ENCODE assay signal across 17 mouse cellular contexts in the genomic region with DNA sequence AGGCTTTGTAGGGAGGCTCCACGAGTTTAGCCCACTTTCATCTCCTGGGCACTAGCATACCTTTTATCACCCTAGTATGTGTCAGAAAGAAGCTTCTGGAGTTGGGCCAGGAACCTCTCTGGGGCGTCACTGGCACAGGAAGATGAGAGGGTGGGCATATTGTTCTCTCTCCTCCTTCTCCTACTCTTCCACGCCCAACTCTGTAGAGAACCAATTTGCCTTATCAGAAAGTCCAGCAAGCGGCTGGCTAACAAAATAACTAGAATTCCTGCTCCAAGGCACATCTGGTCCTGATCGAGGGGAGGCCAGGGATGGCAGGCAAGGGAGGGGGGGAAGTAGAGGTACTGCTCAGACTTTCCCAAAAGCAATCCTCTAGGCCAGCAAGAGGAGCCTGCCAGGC. TPM values are rescaled to one million over a fixed set of nuclear protein-coding genes. Genes with fewer than 3 reads are reported as not detected.
DNase-seq lines count a peak whose midpoint lies in the region; ATAC-seq lines count a peak whose summit lies in the region.
"Had no signal": no experiment of that assay in that cellular context is flagged by ENCODE, and none has a peak within 500 bp of the region (broad histone marks: within the 10 kb centered on the region; RNA-seq: fewer than 3 reads in every experiment).

No protein-coding gene starts in this region.

- peak overlapping the region; percentile 79 for H3K27ac ChIP-seq in heart, embryonic 12.5 days (ENCODE audit: poor library complexity, severe bottlenecking)
- H3K27ac ChIP-seq in lung, embryonic 16.5 days (ENCODE audit: low read length): no peak overlapping the region
- H3K27ac ChIP-seq in limb, embryonic 10.5 days: peak overlapping the region; percentile 75
- H3K27ac ChIP-seq: hindbrain, embryonic 15.5 days; liver, embryonic 13.5 days had no signal

- H3K4me3 ChIP-seq in heart, embryonic 12.5 days: no peak overlapping the region
- H3K4me3 ChIP-seq in lung, embryonic 16.5 days (ENCODE audit: low read length): no peak overlapping the region
- H3K4me3 ChIP-seq in limb, embryonic 10.5 days: 0 out of 2 replicates have a peak overlapping the region, but pooled peaks have one; percentile 1
- H3K4me3 ChIP-seq: hindbrain, embryonic 15.5 days; liver, embryonic 13.5 days; megakaryocyte, embryonic 14.5 days had no signal

- H3K36me3 ChIP-seq in heart, embryonic 12.5 days: no peaks in the 10 kb centered on the region
- no peaks in the 10 kb centered on the region for H3K36me3 ChIP-seq in lung, embryonic 16.5 days (ENCODE audit: control insufficient read depth, insufficient read depth, low read length)
- H3K36me3 ChIP-seq in limb, embryonic 10.5 days: no peaks in the 10 kb centered on the region
- H3K36me3 ChIP-seq: G1E; hindbrain, embryonic 15.5 days; liver, embryonic 13.5 days had no signal

- peaks cover 7% of the 10 kb centered on the region for H3K9me3 ChIP-seq in heart, embryonic 12.5 days (replicated peaks)
- H3K9me3 ChIP-seq in lung, embryonic 16.5 days (ENCODE audit: control insufficient read depth, low read length): no peaks in the 10 kb centered on the region
- no peaks in the 10 kb centered on the region for H3K9me3 ChIP-seq in limb, embryonic 10.5 days (replicated peaks)
- H3K9me3 ChIP-seq: G1E; hindbrain, embryonic 15.5 days; liver, embryonic 13.5 days had no signal

- H3K4me1 ChIP-seq in heart, embryonic 12.5 days (replicated peaks): peaks cover 23% of the 10 kb centered on the region
- H3K4me1 ChIP-seq in lung, embryonic 16.5 days (replicated peaks; ENCODE audit: control insufficient read depth, insufficient read depth, low read length): no peaks in the 10 kb centered on the region
- peaks cover 27% of the 10 kb centered on the region for H3K4me1 ChIP-seq in limb, embryonic 10.5 days
- H3K4me1 ChIP-seq: hindbrain, embryonic 15.5 days; megakaryocyte, embryonic 14.5 days had no signal

- peak overlapping the region; percentile 21; the same call in 1 of the 2 replicates for H3K4me2 ChIP-seq in heart, embryonic 12.5 days
- H3K4me2 ChIP-seq in lung, embryonic 16.5 days (ENCODE audit: low read depth, low read length): no peak overlapping the region
- H3K4me2 ChIP-seq: hindbrain, embryonic 15.5 days; liver, embryonic 13.5 days had no signal

- DNase-seq in heart, adult 11 months: no peak
- DNase-seq in lung, adult 18-20 months: no peak
- DNase-seq in limb, embryonic 10.5 days (ENCODE audit: low spot score): peak; percentile 66
- peak; percentile 27 for DNase-seq in yolk sac, embryonic 10.5 days (ENCODE audit: low spot score)
- DNase-seq in thymus, adult 18-20 months: no peak
- DNase-seq in kidney, postnatal 36 days: no peak
- DNase-seq: adrenal gland, postnatal 14 days; cerebellum, postnatal 25 days; gastrocnemius, postnatal 25 days; kidney, adult 11 months; kidney, postnatal 14 days; liver, embryonic 13.5 days had no signal

- no peaks in the 10 kb centered on the region for H3K27me3 ChIP-seq in heart, embryonic 12.5 days (replicated peaks)
- H3K27me3 ChIP-seq in lung, embryonic 16.5 days (ENCODE audit: control insufficient read depth, insufficient read depth, low read depth, low read length): no peaks in the 10 kb centered on the region
- 0 out of 2 replicates have a peak, but pooled peaks cover 4% of the 10 kb centered on the region for H3K27me3 ChIP-seq in limb, embryonic 10.5 days (ENCODE audit: low read depth, poor library complexity, severe bottlenecking)
- H3K27me3 ChIP-seq: hindbrain, embryonic 15.5 days; liver, embryonic 13.5 days had no signal

- WGBS in heart, embryonic 12.5 days: 5% methylated on average over 5 of the region's 5 CpGs
- WGBS in lung, embryonic 16.5 days: 8% methylated on average over 5 of the region's 5 CpGs
- 24% methylated on average over 5 of the region's 5 CpGs for WGBS in limb, embryonic 10.5 days

- no peak overlapping the region for H3K9ac ChIP-seq in heart, embryonic 12.5 days
- H3K9ac ChIP-seq in lung, embryonic 16.5 days (ENCODE audit: low read length): no peak overlapping the region
- H3K9ac ChIP-seq: hindbrain, embryonic 15.5 days; liver, embryonic 13.5 days had no signal

- peak; percentile 48; the same call in 1 of the 2 replicates for ATAC-seq in heart, embryonic 12.5 days (ENCODE audit: insufficient number of reproducible peaks, low FRiP score)
- ATAC-seq in lung, embryonic 16.5 days (ENCODE audit: low read depth): 0 out of 2 replicates have a peak, but pooled peaks have one; percentile 45

RNA-seq across cellular contexts. Expression of a gene that starts 21.6 kb away (rescaled TPM):
- polyA plus RNA-seq in heart, embryonic 12.5 days (2016; fragmentation: Nextera tagmentation; extraction: Ambion mirVana): 1,315 and 1,354 TPM in 2 replicates
- polyA plus RNA-seq in lung, embryonic 16.5 days (2015; fragmentation: Nextera tagmentation; extraction: Ambion mirVana): 457 and 496 TPM in 2 replicates
- polyA plus RNA-seq in limb, embryonic 10.5 days (2016; fragmentation: Nextera tagmentation; extraction: Ambion mirVana): 769 and 872 TPM in 2 replicates
- polyA plus RNA-seq: G1E had no signal

RNA-seq across cellular contexts. Expression of a gene that starts 24.7 kb away (rescaled TPM):
- polyA plus RNA-seq in heart, embryonic 12.5 days (2016; fragmentation: Nextera tagmentation; extraction: Ambion mirVana): 0.04 and 0.21 TPM in 2 replicates
- not detected in 2 replicates for polyA plus RNA-seq in lung, embryonic 16.5 days (2015; fragmentation: Nextera tagmentation; extraction: Ambion mirVana)
- 0.09 and 0.11 TPM in 2 replicates for polyA plus RNA-seq in limb, embryonic 10.5 days (2016; fragmentation: Nextera tagmentation; extraction: Ambion mirVana)
- polyA plus RNA-seq: G1E; hindbrain, embryonic 15.5 days; liver, embryonic 13.5 days had no signal

Comparison
In these comparisons a context has a peak if more than half of its experiments do, and no peak if none do; other contexts are left out.
1. DNase-seq: peak in limb, embryonic 10.5 days (single experiment) and yolk sac, embryonic 10.5 days (single experiment); none in heart, adult 11 months (single experiment), lung, adult 18-20 months (0 of 2), thymus, adult 18-20 months (0 of 2) and kidney, postnatal 36 days (0 of 2).